12 mouse cellular contexts compared by ENCODE assay signal in the genomic region with DNA sequence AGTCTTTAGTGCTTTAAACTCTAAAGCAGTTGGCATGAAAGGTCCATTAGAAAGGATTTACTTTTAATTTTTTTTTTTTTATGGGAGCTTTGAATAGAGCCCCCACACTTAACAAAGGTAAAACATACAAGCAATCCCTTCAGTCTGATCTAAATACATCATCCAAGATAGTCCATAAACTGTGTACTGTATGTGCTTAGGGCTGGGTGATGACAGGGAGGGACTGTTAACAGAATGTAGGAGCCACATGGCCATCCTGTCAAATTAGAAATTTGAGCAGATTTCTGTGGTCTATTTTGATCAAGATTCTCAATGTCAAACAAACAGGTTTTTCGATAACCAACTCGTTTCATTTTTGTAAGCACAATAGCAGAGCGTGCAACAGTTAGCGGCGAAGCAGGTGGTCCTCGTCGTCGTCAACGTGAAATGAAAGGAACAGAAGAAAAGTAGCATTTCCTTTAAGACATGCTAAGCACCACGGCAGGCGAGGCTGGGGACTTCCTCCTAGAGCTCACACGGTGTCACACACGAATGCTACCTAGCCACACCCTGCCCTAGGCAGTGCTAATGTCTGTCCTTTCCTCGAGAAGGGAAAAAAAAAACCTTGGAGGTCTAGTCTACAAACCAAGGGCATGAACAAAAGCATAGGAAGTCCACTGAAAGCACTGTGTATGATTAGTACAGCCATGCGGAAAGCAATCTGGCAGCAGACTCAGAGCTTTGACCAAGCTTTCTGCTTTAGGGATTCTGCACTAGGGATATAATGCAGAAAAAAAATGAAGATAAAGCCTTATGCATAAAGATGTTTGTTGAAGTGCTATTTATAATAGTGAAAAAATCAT.
DNase-seq lines count a peak whose midpoint lies in the region; ATAC-seq and TF ChIP-seq lines count a peak whose summit lies in the region.
"Had no signal": no experiment of that assay in that cellular context is flagged by ENCODE, and none has a peak within 500 bp of the region (broad histone marks: within the 10 kb centered on the region; RNA-seq: fewer than 3 reads in every experiment).

No protein-coding gene starts in this region.

- peak; percentile 61 for DNase-seq in heart, adult 11 months
- no peak for DNase-seq in heart, postnatal 36 days
- peak; percentile 30 for DNase-seq in CD4-positive, CD25-positive, alpha-beta regulatory T cell, adult 2 months (ENCODE audit: low read depth, low spot score)
- DNase-seq in spleen, adult 2 months (ENCODE audit: low read depth in 1 of 2, low spot score in 2 of 2), result peak; percentile 27 to 55
- DNase-seq in urinary bladder, postnatal 14 days (ENCODE audit: low spot score), result no peak
- DNase-seq: adrenal gland, adult 2 months; cerebellum, adult 8-10 months; heart, adult 2 months had no signal

- WGBS in forebrain, embryonic 15.5 days, result 23% methylated on average over 15 of the region's 15 CpGs
- WGBS in spleen, adult 2 months, result 25% methylated on average over 15 of the region's 15 CpGs
- WGBS in heart, embryonic 11.5 days (ENCODE audit: insufficient replicate concordance), result 77% methylated on average over 15 of the region's 15 CpGs

- peak; percentile 66 for ATAC-seq in forebrain, embryonic 15.5 days (replicated peaks)
- ATAC-seq in cerebellum, adult (ENCODE audit: insufficient number of reproducible peaks, low FRiP score, low TSS enrichment), result no peak
- ATAC-seq in heart, embryonic 11.5 days (replicated peaks; ENCODE audit: insufficient number of reproducible peaks, low FRiP score, low TSS enrichment), result no peak

- H3K27ac ChIP-seq in forebrain, embryonic 15.5 days (replicated peaks), result peak overlapping the region; percentile 52; the same call in 1 of the 2 replicates
- H3K27ac ChIP-seq in spleen, adult 2 months (ENCODE audit: insufficient read depth, low read length), result no peak overlapping the region
- H3K27ac ChIP-seq in heart, embryonic 11.5 days (ENCODE audit: low read depth, low read length), result no peak overlapping the region
- H3K27ac ChIP-seq: heart, adult 2 months; macrophage had no signal

- peak overlapping the region; percentile 31 for H3K4me2 ChIP-seq in forebrain, embryonic 15.5 days (replicated peaks)
- no peak overlapping the region for H3K4me2 ChIP-seq in heart, embryonic 11.5 days

- H3K4me1 ChIP-seq in forebrain, embryonic 15.5 days, result peaks cover 42% of the 10 kb centered on the region
- no peaks in the 10 kb centered on the region; the same call in 1 of the 2 replicates for H3K4me1 ChIP-seq in spleen, adult 2 months (ENCODE audit: control insufficient read depth, insufficient read depth, insufficient read length)
- no peaks in the 10 kb centered on the region for H3K4me1 ChIP-seq in heart, embryonic 11.5 days (ENCODE audit: control insufficient read depth, insufficient read depth, low read length)

- H3K9me3 ChIP-seq in forebrain, embryonic 15.5 days, result no peaks in the 10 kb centered on the region
- no peaks in the 10 kb centered on the region for H3K9me3 ChIP-seq in heart, embryonic 11.5 days (replicated peaks; ENCODE audit: control insufficient read depth, low read length)

- H3K9ac ChIP-seq in forebrain, embryonic 15.5 days (replicated peaks), result 0 out of 2 replicates have a peak overlapping the region, but pooled peaks have one; percentile 22
- H3K9ac ChIP-seq in heart, embryonic 11.5 days (ENCODE audit: low read depth, low read length), result no peak overlapping the region

- H3K4me3 ChIP-seq in forebrain, embryonic 15.5 days, result no peak overlapping the region
- peak overlapping the region; percentile 12; the same call in 1 of the 2 replicates for H3K4me3 ChIP-seq in spleen, adult 2 months (ENCODE audit: extremely low read depth, insufficient read depth, insufficient read length)
- H3K4me3 ChIP-seq in heart, embryonic 11.5 days (ENCODE audit: low read depth, low read length), result no peak overlapping the region
- H3K4me3 ChIP-seq: heart, adult 2 months had no signal

- H3K36me3 ChIP-seq in forebrain, embryonic 15.5 days, result no peaks in the 10 kb centered on the region
- H3K36me3 ChIP-seq in spleen, adult 2 months (ENCODE audit: control insufficient read depth, insufficient read depth, low read length), result no peaks in the 10 kb centered on the region
- no peaks in the 10 kb centered on the region for H3K36me3 ChIP-seq in heart, embryonic 11.5 days (ENCODE audit: control insufficient read depth, insufficient read depth, low read length)

- no peaks in the 10 kb centered on the region for H3K27me3 ChIP-seq in forebrain, embryonic 15.5 days
- H3K27me3 ChIP-seq in spleen, adult 2 months (ENCODE audit: control insufficient read depth, insufficient read depth, low read length), result no peaks in the 10 kb centered on the region
- no peaks in the 10 kb centered on the region for H3K27me3 ChIP-seq in heart, embryonic 11.5 days (ENCODE audit: control insufficient read depth, insufficient read depth, low read length)

- intact Hi-C loops in heart, postnatal 36 days (cut with DNase I), result no loop called here

- no peak for TF ChIP-seq POLR2A in spleen, adult 2 months (IDR thresholded peaks at IDR 0.05; ENCODE audit: low read depth, low read length)

- no peak for TF ChIP-seq CTCF in spleen, adult 2 months (IDR thresholded peaks at IDR 0.05; ENCODE audit: extremely low read depth, insufficient read depth, insufficient read length, insufficient replicate concordance)

Comparison
In these comparisons a context has a peak if more than half of its experiments do, and no peak if none do; other contexts are left out.
1. DNase-seq: peak in heart, adult 11 months (single experiment), CD4-positive, CD25-positive, alpha-beta regulatory T cell, adult 2 months (single experiment) and spleen, adult 2 months (2 of 2); none in heart, postnatal 36 days (0 of 2) and urinary bladder, postnatal 14 days (single experiment).